Mouse (Mus musculus): ENCODE measurements around the gene Ccdc122.
"Not testable (repeated sequence)": the region's sequence is repeated elsewhere in the genome, so short reads cannot be mapped to it uniquely, and the experiment has no call there.

Ccdc122 gene

GRCm38 (mm10) chr14:77110622-77111021 lies 74.0 kb downstream of the Ccdc122 start:
- in situ Hi-C loops (cut with MboI; ENCODE audit: low sequenced_read_pairs), result not testable (repeated sequence)

DNA sequence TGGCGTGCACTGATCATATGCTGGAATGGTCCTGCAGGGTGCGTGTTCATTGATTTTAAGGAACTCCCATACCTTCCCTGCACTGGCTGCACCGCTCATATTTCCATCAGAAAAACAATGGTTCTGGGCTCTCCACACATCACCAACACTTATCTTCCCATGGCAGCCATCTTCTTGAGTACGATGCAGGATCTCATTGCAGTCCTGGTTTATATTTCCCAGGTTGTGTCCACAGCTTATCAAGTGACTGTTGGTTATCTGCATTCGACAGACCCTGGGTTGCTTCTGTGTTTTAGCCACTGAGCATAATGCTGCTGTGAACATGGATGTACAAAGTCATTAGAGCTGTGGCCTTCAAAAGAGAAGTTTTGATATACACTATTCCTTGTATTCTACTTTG lies 94.0 kb downstream of the Ccdc122 start:
- in situ Hi-C loops (cut with MboI; ENCODE audit: low sequenced_read_pairs), result loop anchor here (10.0 to 25.0 kb wide), 2 partner anchors 794 to 1157 kb away; no protein-coding TSS in a partner anchor

DNA sequence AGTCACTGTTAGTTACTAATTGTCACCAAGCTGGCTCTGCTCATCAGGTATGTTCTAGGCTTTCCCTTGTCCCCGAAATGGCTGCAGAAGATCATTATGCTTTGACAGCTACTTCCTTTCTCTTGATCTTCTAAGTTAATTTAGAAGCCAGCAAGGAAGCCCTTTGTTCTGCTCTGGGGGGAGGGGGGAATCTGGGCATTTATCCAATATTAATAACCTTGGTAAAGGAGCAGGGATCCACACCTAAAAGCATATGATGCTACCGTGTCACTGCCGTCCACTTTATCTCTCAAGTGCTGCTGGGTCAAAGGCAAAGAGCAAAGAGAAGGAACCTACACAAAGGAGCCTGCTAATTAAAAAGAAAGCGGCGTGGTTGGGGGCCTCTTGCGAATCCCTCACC lies 100.4 kb downstream of the Ccdc122 start:
- in situ Hi-C loops (cut with MboI; ENCODE audit: low sequenced_read_pairs), result loop anchor here (10.0 to 25.0 kb wide), 2 partner anchors 788 to 1150 kb away; no protein-coding TSS in a partner anchor

DNA sequence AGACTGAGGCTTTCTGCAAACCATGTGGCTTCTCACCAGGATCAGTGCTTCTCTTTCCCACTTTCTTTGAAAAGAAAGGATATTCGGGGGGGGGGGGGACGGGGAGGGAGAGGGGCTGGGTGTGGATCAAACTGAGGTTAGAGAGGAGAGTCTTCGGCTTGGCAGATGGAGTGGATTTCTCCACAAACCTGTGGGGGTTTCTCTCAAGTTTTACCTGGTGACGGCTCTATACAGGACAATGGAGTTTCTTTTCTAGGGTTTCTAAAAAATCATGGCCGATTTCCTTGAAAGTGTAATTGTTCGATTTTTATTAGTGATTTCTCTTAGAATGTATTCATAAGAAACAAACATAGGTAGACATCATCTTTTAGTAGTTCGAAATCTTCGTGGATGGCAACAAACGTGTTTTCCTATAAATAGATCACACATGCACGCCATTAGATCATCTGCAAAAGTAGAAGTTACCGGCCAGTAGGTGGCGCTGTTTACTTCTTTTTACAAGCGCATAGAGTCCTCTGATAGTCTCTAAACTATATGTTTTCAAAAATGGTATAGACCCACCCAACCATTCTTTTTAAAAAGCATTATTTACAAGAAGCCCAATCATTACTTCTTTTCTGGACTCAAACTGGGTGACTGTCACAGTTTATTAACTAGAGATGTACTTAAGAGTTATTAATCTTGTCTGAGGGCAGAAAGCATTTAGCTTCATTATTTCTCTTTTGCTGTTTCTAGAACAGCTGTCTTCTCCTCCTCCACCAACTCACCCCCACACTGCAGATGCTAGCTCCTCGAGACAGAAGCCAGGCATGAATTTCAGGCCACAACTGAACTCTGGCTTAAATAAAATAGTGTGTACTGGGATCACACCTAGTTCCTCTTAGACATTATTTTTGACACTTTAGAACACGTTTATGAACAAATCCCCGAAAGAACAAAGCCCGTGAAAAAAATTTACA lies 105.0 kb downstream of the Ccdc122 start:
- in situ Hi-C loops (cut with MboI; ENCODE audit: low sequenced_read_pairs), result loop anchor here (25.0 kb wide), 1 partner anchor 1146 kb away; no protein-coding TSS in a partner anchor

DNA sequence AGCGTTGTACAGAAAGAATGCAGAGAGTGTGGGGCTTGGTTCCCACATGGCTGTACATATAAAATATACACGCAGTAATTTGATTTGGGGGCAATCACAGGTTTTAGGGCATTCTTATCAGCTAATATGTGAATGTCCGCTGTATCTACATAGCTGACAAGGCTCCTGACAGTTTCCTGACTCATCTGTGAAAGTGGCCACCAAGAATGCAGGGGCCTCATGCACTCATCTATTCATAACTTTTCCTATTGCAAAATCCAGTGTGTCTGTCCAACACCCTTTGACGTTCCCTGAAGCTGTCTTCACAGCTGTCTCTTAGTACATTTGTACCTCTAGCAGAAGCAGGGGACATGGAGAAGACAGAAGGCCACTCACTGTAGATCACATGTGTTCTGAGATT lies 108.5 kb downstream of the Ccdc122 start:
- in situ Hi-C loops (cut with MboI; ENCODE audit: low sequenced_read_pairs), result loop anchor here (25.0 kb wide), 1 partner anchor 1142 kb away; no protein-coding TSS in a partner anchor

DNA sequence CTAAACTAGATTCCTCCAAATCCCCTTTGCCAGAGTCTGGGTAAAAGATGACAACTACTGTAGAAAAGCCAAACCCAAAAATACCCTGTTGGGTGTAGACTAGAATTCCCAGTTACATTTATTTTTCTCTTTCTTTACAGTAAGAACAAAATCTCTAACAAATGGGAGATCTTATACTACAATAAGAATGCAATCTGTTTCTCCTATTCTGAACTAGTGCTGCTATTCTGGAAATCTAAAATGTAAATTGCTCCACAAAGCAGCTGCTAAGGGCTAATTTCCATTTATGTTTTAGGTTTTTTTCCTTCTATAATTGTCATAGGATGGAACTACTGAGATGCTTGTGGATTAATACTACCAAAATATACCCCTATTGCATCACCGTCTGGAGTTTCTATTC lies 111.1 kb downstream of the Ccdc122 start:
- in situ Hi-C loops (cut with MboI; ENCODE audit: low sequenced_read_pairs), result loop anchor here (25.0 kb wide), 1 partner anchor 1140 kb away; no protein-coding TSS in a partner anchor

- in situ Hi-C loops (cut with MboI; ENCODE audit: low sequenced_read_pairs), result no loop called here
Measured at GRCm38 (mm10) chr14:77150556-77150955, 114.0 kb downstream of the Ccdc122 start.

GRCm38 (mm10) chr14:77151431-77151830 lies 114.9 kb downstream of the Ccdc122 start:
- in situ Hi-C loops (cut with MboI; ENCODE audit: low sequenced_read_pairs), result no loop called here

GRCm38 (mm10) chr14:77156222-77156910 lies 119.8 kb downstream of the Ccdc122 start, which contains the start of gene Enox1:
Gene Enox1, plus strand, starts transcription at chr14:77156763.
- in situ Hi-C loops (cut with MboI; ENCODE audit: low sequenced_read_pairs), result no loop called here

DNA sequence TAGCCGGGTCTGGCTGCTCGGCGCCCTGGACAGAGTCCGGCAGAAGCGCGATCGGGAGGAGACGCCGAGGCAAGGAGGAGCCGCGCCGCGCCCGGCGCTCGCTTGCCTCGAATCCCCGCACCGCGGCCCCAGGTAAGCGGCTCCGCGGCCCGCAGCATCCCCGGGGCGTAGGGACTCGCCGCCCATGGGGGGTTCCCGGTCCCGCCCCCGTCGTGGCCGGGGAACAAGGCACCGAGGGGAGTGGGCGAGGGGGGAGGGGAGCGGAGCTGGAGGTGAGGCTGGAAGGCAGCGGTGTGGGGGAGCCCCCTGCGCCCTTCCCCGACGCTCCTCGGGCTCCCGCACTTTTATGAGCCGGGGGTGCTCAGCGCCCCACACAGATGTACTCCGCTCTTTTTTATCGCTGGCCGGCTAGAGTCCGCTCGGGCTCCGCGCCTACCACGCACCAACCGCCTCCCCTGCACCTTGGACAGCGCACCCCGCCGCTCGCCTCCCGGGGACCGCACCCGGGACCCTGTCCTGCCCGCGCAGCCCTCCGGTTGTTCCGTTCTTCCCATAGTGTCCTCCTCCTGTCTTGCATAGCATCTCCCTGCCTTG lies 120.4 kb downstream of the Ccdc122 start:
- in situ Hi-C loops (cut with MboI; ENCODE audit: low sequenced_read_pairs), result no loop called here

DNA sequence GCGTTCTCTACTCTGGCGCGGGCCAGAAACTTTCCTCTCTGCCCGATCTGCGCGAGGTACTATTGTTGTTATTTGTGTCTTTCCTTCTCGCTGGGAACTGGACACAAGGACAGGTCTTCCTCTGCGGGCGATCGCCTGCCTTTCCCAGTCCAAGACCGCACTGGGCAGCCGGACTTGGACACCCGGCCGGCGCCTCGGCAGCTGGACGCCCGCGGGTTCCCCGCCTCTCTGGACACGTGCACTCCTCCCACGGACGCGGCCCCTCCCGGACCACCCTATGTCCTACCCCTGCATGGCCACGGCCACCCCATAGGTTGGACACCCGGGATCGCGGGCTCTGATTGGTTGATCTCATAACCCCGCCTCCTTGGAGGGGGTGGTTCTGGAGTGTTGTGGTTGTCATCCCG lies 120.9 kb downstream of the Ccdc122 start:
- in situ Hi-C loops (cut with MboI; ENCODE audit: low sequenced_read_pairs), result no loop called here

GRCm38 (mm10) chr14:77159397-77159796 lies 122.8 kb downstream of the Ccdc122 start:
- in situ Hi-C loops (cut with MboI; ENCODE audit: low sequenced_read_pairs), result no loop called here

All from CH12F3 (cell line).